Mouse (Mus musculus) adrenal gland, adult 8-10 months (tissue): ENCODE data around the gene Pon2. TPM values are rescaled to one million over a fixed set of nuclear protein-coding genes. Genes with fewer than 3 reads are reported as not detected.
"Not testable (repeated sequence)": the region's sequence is repeated elsewhere in the genome, so short reads cannot be mapped to it uniquely, and the experiment has no call there.

Source experiments
- DNase-seq: peaks from one replicate; pipeline ENCODE4 v3.0.0; 2022
- total RNA-seq, 4 experiments: library from RNA; stranded (reverse); gene quantifications; 2 replicates each; pipeline ENCODE4 v1.2.4; 2022

Pon2 gene
- total RNA-seq: 10 to 100 TPM; 37.0 to 50.9 (median 46.2) TPM

GRCm38 (mm10) chr6:5298092-5298554 lies at the start of gene Pon2:
Gene Pon2, minus strand, starts transcription at chr6:5298455.
- DNase-seq: peak; percentile 79

- DNase-seq: no peak
Measured at GRCm38 (mm10) chr6:5344255-5344654, 46.0 kb upstream of the Pon2 start.

GRCm38 (mm10) chr6:5339283-5339682 lies 41.0 kb upstream of the Pon2 start:
- DNase-seq: not testable (repeated sequence)

- not testable (repeated sequence) for DNase-seq
Measured at GRCm38 (mm10) chr6:5338781-5339180, 40.5 kb upstream of the Pon2 start.

- not testable (repeated sequence) for DNase-seq
Measured at GRCm38 (mm10) chr6:5336016-5336415, 37.8 kb upstream of the Pon2 start.

- no peak for DNase-seq
Measured at GRCm38 (mm10) chr6:5334021-5334420, 35.8 kb upstream of the Pon2 start.

- DNase-seq: no peak
Measured at GRCm38 (mm10) chr6:5332560-5333150, 34.4 kb upstream of the Pon2 start.

- DNase-seq: no peak
Measured at GRCm38 (mm10) chr6:5325122-5325521, 26.9 kb upstream of the Pon2 start.

GRCm38 (mm10) chr6:5324101-5324500 lies 25.8 kb upstream of the Pon2 start:
- not testable (repeated sequence) for DNase-seq

GRCm38 (mm10) chr6:5316630-5317029 lies 18.4 kb upstream of the Pon2 start:
- no peak for DNase-seq

- DNase-seq: no peak
Measured at GRCm38 (mm10) chr6:5315053-5315759, 17.0 kb upstream of the Pon2 start.

GRCm38 (mm10) chr6:5313951-5314590 lies 15.8 kb upstream of the Pon2 start:
- DNase-seq: no peak

- no peak for DNase-seq
Measured at GRCm38 (mm10) chr6:5310491-5310890, 12.2 kb upstream of the Pon2 start.

GRCm38 (mm10) chr6:5309595-5310197 lies 11.4 kb upstream of the Pon2 start:
- DNase-seq: peak; percentile 31

GRCm38 (mm10) chr6:5305926-5306325 lies 7.7 kb upstream of the Pon2 start:
- DNase-seq: no peak

- no peak for DNase-seq
Measured at GRCm38 (mm10) chr6:5304956-5305355, 6.7 kb upstream of the Pon2 start.

GRCm38 (mm10) chr6:5300629-5301028 lies 2.4 kb upstream of the Pon2 start:
- DNase-seq: no peak

- no peak for DNase-seq
Measured at GRCm38 (mm10) chr6:5299561-5299960, 1.3 kb upstream of the Pon2 start.

- peak; percentile 47 for DNase-seq
Measured at GRCm38 (mm10) chr6:5297321-5298091, 749 bp downstream of the Pon2 start.

GRCm38 (mm10) chr6:5296067-5296466 lies 2.2 kb downstream of the Pon2 start:
- DNase-seq: no peak

- DNase-seq: no peak
Measured at GRCm38 (mm10) chr6:5294659-5295449, 3.4 kb downstream of the Pon2 start.

GRCm38 (mm10) chr6:5292841-5293240 lies 5.4 kb downstream of the Pon2 start:
- DNase-seq: no peak
